Mouse (Mus musculus) left cerebral cortex, adult 8-10 months (tissue): ENCODE measurements around the gene Epb41l1. TPM values are rescaled to one million over a fixed set of nuclear protein-coding genes. Genes with fewer than 3 reads are reported as not detected.
A peak's percentile ranks its signal among the peaks of the same experiment; 100 is the strongest.
"Not testable (repeated sequence)": the region's sequence is repeated elsewhere in the genome, so short reads cannot be mapped to it uniquely, and the experiment has no call there.

Source experiments
- DNase-seq, 2 experiments: peaks; one replicate each; pipeline ENCODE4 v3.0.0; 2022; ENCODE audit warnings: low spot score in 2 of 2
- total RNA-seq, 4 experiments: library from RNA; stranded (reverse); gene quantifications; 2 replicates each; pipeline ENCODE4 v1.2.4; 2022

The Epb41l1 gene
- total RNA-seq = 100 to 1,000 TPM; 359 to 405 (median 385) TPM

DNA sequence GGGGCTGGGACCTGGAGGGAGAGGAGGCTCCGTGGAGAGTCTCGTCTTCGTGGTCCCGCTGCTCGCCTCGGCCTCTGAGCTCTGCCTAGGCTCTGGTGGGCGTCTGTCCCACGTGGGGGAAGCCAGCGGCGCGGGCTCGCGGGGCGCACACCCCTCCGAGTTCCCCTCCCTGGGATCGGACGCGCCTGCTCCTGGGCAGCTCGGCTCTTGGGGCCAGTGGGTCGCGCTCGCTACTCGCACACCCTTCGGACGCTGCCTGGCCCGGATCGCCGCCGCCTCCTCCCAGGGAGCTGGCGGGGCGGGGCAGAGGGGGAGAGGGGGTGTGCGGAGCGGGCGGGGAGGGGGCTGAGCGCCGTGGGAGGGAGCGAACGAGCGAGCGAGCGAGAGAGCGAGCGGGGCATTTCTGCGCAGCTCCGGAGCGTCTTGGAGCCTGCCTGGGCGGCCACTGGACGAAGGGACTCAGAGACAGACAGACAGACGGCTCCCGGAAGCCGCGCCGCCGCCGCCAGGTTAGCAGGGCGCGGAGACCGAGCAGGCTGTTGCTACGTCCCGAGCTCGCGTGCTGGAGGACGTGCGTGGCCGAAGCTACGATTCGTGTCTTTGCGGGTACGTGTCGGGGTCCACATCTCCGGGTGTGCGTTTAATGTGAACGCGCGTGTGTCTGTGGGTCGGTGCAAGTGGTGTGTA is at the start of gene Epb41l1:
Gene Epb41l1, plus strand, starts transcription at position 216 of the 687 bp plus-strand sequence.
- DNase-seq = no peak

DNA sequence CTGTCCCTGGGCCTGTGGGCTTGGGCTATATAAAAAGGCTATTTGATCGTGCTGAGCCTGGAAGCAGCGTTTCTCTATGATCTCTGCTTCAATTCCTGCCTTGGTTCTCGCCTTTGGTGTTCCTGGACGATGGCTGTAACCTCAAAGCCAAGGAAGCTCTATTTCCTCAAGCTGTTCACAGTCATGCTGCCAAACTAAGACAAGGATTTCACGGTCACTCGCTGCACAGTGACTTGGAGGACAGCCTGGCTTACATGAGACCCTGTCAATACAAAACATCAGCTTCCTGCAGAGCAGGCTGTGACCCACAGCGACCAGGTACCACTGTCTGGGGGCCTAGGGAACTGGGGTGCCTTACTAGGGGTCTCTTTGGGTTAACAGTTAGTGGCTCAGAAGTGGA is 43.8 kb upstream of the Epb41l1 start:
- no peak for DNase-seq

DNA sequence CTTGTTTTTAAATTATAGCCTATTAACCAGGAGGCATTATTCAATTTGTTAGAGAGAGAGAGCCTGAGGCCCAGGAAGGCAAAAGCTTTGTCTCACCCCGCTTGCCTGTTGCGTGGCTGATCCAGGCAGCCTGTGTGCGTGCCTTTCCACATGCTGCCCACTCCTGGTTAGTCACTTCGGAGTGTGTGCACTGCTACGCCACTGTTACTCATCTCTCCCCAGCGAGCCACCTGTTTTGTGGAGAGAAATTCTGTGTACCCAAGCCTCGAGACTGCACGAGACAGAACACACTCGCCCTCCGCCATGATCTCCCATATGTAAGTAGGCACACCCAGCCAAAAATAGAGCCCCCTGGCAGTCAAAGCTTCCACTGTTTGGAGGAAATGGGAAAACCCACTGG is 40.8 kb upstream of the Epb41l1 start:
- DNase-seq = peak in 1 of 2 experiments; percentile 77

GRCm38 (mm10) chr2:156381350-156381749 is 39.4 kb upstream of the Epb41l1 start:
- DNase-seq = no peak

- DNase-seq = peak; percentile 45 to 54
These were observed 28.1 kb upstream of the Epb41l1 start for GRCm38 (mm10) chr2:156392461-156393154.

- DNase-seq = no peak
These were observed 27.4 kb upstream of the Epb41l1 start for GRCm38 (mm10) chr2:156393155-156393828.

GRCm38 (mm10) chr2:156394282-156394681 is 26.4 kb upstream of the Epb41l1 start:
- DNase-seq = no peak

- no peak for DNase-seq
These were observed 24.6 kb upstream of the Epb41l1 start for GRCm38 (mm10) chr2:156396096-156396495.

DNA sequence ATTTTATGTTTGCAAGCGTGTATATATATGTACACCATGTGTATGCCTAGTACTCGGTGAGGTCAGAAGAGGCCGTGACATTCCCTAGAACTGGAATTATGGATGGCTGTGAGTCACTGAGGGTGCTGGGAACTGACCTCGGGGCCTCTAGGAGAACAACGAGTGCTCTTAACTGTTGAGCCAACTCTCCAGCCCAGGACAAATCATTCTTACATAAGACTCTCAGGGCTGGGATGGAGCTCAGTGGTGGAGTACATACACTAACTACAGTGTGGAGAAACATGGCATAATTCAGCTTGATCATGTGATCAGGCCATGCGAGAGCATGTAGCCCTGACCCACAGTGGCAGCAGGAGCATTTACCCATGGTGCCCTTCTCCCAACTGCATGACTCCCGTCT is 22.7 kb upstream of the Epb41l1 start:
- no peak for DNase-seq

DNA sequence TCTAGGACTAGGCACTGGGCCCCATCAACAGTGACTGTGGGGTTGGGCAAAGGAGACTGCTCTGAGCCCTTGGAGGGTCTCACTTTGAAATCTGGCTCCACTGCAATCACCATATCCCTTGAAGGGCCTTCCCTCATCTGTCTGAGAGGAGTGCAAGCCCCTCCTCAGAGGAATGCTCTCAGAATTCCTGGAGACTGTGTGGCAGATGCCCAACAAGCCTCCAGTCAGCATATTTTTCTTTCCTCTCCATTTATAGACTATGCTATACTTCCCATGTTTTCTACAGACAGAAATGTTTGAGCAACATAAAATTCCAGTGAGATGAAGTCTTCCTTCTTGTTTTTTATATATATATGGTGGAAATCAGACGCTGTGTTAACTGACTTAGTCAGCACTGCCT is 21.2 kb upstream of the Epb41l1 start:
- no peak for DNase-seq

DNA sequence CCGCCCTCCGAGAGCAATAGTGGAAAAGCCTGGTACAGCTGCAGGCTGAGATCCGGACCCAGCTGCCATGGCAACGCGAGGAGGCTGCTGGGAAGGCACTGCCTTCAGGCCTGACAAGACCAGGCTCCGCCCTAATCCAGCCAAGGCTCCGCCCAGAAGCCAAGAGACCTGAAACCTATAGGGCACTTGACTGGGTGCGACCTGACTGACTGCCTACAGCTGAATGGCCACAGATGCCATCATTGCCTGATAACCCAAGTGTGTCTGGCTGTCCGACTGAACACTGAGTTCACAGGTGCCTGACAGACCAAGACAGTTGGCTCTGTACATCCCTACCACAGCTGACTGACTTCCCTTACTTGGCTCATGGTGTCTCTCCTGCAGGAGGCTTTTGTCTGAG is 19.4 kb upstream of the Epb41l1 start:
- peak; percentile 20 to 75 for DNase-seq

DNA sequence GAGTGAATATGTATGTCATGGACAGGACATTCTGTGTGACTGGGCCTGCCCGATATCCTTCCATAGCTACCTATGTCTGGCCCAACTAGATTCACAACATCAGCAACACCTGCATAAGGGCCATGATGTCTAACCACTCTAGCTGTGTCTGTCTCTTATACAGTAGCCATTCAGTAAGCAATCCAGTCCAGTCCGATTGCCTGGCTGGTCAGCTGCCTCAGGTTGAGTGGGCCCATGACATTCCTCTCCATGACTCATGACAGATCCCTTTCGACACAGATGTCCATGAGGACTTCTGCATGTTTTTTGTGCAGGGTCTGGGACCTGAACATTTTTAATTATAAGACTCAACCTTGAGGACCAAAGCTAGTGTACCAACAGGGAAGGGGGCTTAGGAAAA is 18.7 kb upstream of the Epb41l1 start:
- no peak for DNase-seq

- no peak for DNase-seq
These were observed 13.7 kb upstream of the Epb41l1 start for GRCm38 (mm10) chr2:156406987-156407386.

- DNase-seq = peak in 1 of 2 experiments; percentile 57
These were observed 12.5 kb upstream of the Epb41l1 start for GRCm38 (mm10) chr2:156408168-156408567.

DNA sequence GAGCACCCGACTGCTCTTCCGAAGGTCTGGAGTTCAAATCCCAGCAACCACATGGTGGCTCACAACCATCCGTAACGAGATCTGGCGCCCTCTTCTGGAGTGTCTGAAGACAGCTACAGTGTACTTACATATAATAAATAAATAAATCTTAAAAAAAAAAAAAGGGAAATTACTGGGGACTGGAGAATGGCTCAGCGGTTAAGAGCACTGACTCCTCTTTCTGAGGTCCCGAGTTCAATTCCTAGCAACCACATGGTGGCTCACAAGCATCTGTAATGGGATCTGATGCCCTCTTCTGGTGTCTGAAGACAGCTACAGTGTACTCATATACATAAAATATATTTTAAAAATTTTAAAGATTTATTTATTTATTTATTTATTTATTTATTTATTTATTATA is 9.4 kb upstream of the Epb41l1 start:
- not testable (repeated sequence) for DNase-seq

GRCm38 (mm10) chr2:156414996-156415395 is 5.7 kb upstream of the Epb41l1 start:
- DNase-seq = no peak

GRCm38 (mm10) chr2:156415674-156416073 is 5.0 kb upstream of the Epb41l1 start:
- no peak for DNase-seq

GRCm38 (mm10) chr2:156417194-156417593 is 3.5 kb upstream of the Epb41l1 start:
- DNase-seq = no peak

- DNase-seq = no peak
These were observed 2.2 kb upstream of the Epb41l1 start for GRCm38 (mm10) chr2:156418467-156418866.

GRCm38 (mm10) chr2:156420327-156420693 is 399 bp upstream of the Epb41l1 start:
- DNase-seq = no peak

- DNase-seq = peak in 1 of 2 experiments; percentile 71
These were observed 837 bp downstream of the Epb41l1 start for GRCm38 (mm10) chr2:156421381-156422110.

DNA sequence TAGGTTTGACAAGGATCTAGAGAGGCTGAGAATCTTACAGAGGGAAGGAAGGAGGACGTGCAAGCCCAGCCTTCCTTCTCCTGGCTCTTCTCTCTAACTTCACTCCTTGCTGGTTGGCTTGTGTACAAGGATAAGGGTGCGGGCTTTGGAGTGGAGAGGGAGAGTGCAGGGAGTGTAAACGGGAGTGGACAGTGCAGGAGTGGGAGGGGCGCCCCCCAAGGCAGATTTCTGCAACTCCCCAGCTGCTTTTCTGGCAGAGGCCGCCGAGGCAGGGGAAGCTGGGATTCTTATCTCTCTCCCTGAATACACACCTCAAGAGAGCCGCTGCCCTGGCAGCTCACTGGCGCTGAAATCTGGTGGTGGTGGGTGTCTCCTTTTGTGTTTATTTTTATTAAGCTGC is 1.9 kb downstream of the Epb41l1 start:
- DNase-seq = no peak
